Mouse (Mus musculus) heart, postnatal 0 days (tissue): ENCODE results near the gene Mob3b.

Experiments used
- CTCF ChIP-seq: IDR thresholded peaks from 2 replicates; pipeline ENCODE4 v1.5.1; 2016; ENCODE audit warnings: antibody characterized with exemption, control low read depth, low read depth
- EP300 ChIP-seq: IDR thresholded peaks from 2 replicates; pipeline ENCODE4 v1.6.1; 2016; ENCODE audit warnings: antibody characterized with exemption, low read depth

GRCm38 (mm10) chr4:35040306-35040705 lies 117.0 kb downstream of the Mob3b start:
- TF ChIP-seq EP300 (no peak), CTCF (no peak)
